Mouse (Mus musculus): ENCODE data around the gene Gng8. TPM values are rescaled to one million over a fixed set of nuclear protein-coding genes. Genes with fewer than 3 reads are reported as not detected.

Gng8 gene
- polyA plus RNA-seq, 1 experiment = not detected

- no peak overlapping the region for H3K4me3 ChIP-seq (ENCODE audit: insufficient read depth, low read length)
- no peaks in the 10 kb centered on the region; the same call in 1 of the 2 replicates for H3K4me1 ChIP-seq (ENCODE audit: control insufficient read depth, insufficient read depth, low read length)
- TF ChIP-seq POLR2A (IDR thresholded peaks at IDR 0.05; ENCODE audit: borderline replicate concordance, low read depth, low read length) (no peak), CTCF (IDR thresholded peaks at IDR 0.05; ENCODE audit: low read depth, low read length) (peak; percentile 41; the same call in 1 of the 2 replicates)
- no peak overlapping the region for H3K27ac ChIP-seq (ENCODE audit: insufficient read depth, low read depth, low read length)
Observed at GRCm38 (mm10) chr7:16930850-16931249, 39.3 kb downstream of the Gng8 start.

DNA sequence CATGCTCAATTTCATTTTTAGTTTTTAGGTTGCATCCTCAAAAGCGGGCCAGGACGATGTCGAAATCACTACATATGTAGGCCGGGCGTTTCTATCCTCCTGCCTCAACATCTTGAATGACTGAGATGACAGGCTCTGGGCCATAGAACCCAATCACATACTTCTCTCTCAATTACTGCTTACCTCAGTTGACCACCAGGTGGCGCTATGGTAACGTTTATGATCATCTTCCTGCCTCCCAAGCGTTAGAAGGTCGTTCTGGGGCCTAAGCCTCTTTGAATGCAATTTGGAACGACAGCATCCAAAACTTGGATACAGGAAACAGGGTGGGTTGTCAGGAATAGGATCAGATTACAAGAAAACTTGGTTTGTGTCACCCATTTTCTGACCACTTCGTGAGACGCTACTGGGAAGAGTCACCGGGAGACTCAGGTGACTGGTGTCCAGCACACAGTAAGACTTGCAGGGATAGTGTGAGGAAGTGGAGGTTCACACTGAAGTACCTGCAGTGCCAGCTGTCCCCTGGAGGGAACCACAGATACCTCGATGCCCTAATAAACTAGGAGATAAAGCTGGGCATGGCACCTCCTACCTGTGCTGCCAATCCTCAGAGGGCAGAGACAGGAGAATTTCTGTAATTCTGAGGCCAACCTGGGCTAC is 40.5 kb downstream of the Gng8 start:
- Histone ChIP-seq H3K27ac (ENCODE audit: insufficient read depth, low read depth, low read length) (no peak overlapping the region), H3K4me3 (ENCODE audit: insufficient read depth, low read length) (no peak overlapping the region), H3K4me1 (ENCODE audit: control insufficient read depth, insufficient read depth, low read length) (no peaks in the 10 kb centered on the region; the same call in 1 of the 2 replicates)
- TF ChIP-seq CTCF (IDR thresholded peaks at IDR 0.05; ENCODE audit: low read depth, low read length) (peak; percentile 26; the same call in 1 of the 2 replicates), POLR2A (IDR thresholded peaks at IDR 0.05; ENCODE audit: borderline replicate concordance, low read depth, low read length) (no peak)

GRCm38 (mm10) chr7:16932704-16933577 is 41.4 kb downstream of the Gng8 start:
- H3K4me1 ChIP-seq (ENCODE audit: control insufficient read depth, insufficient read depth, low read length) = no peaks in the 10 kb centered on the region; the same call in 1 of the 2 replicates
- TF ChIP-seq CTCF (IDR thresholded peaks at IDR 0.05; ENCODE audit: low read depth, low read length) (no peak), POLR2A (IDR thresholded peaks at IDR 0.05; ENCODE audit: borderline replicate concordance, low read depth, low read length) (no peak)
- no peak overlapping the region for H3K27ac ChIP-seq (ENCODE audit: insufficient read depth, low read depth, low read length)

DNA sequence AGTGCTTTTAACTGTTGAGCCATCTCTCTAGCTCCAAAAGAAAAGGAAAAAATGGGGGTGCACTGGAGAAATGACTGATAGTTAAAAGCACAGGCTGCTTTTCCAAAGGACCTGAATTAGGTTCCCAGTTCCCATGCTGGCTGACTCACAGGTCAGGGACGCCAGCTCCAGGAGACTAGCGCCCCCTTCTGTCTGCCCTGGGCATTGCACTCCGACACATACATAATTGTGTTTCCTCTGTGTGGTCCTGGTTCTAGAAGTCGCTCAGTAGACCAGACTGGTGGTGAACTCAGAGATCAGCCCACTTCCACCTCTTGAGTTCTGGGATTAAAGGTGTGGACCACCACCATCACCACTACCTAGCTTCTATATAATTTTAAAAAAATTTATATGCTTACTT is 45.7 kb downstream of the Gng8 start:
- peak; percentile 38 for TF ChIP-seq CTCF (IDR thresholded peaks at IDR 0.05; ENCODE audit: low read depth, low read length)
- TF ChIP-seq POLR2A (IDR thresholded peaks at IDR 0.05; ENCODE audit: borderline replicate concordance, low read depth, low read length) = no peak
- H3K4me1 ChIP-seq (ENCODE audit: control insufficient read depth, insufficient read depth, low read length) = no peaks in the 10 kb centered on the region
- no peak overlapping the region for H3K4me3 ChIP-seq (ENCODE audit: insufficient read depth, low read length)
- no peak overlapping the region for H3K27ac ChIP-seq (ENCODE audit: insufficient read depth, low read depth, low read length)

More at GRCm38 (mm10) chr7:16932704-16933577, 41.4 kb downstream of the Gng8 start:
- H3K4me3 ChIP-seq (ENCODE audit: insufficient read depth, low read length) = no peak overlapping the region

- Histone ChIP-seq H3K4me1 (ENCODE audit: control insufficient read depth, insufficient read depth, low read length) (no peaks in the 10 kb centered on the region), H3K4me3 (ENCODE audit: insufficient read depth, low read length) (no peak overlapping the region), H3K27ac (ENCODE audit: insufficient read depth, low read depth, low read length) (no peak overlapping the region)
- TF ChIP-seq POLR2A (IDR thresholded peaks at IDR 0.05; ENCODE audit: borderline replicate concordance, low read depth, low read length) (no peak), CTCF (IDR thresholded peaks at IDR 0.05; ENCODE audit: low read depth, low read length) (no peak)
Observed at GRCm38 (mm10) chr7:16938117-16938791, 46.7 kb downstream of the Gng8 start.

- no peak for TF ChIP-seq POLR2A (IDR thresholded peaks at IDR 0.05; ENCODE audit: borderline replicate concordance, low read depth, low read length)
- TF ChIP-seq CTCF (IDR thresholded peaks at IDR 0.05; ENCODE audit: low read depth, low read length) = no peak
- Histone ChIP-seq H3K4me1 (ENCODE audit: control insufficient read depth, insufficient read depth, low read length) (no peaks in the 10 kb centered on the region), H3K27ac (ENCODE audit: insufficient read depth, low read depth, low read length) (no peak overlapping the region), H3K4me3 (ENCODE audit: insufficient read depth, low read length) (no peak overlapping the region)
Observed at GRCm38 (mm10) chr7:16940292-16940691, 48.7 kb downstream of the Gng8 start.

GRCm38 (mm10) chr7:16942861-16943260 is 51.3 kb downstream of the Gng8 start:
- no peak overlapping the region for H3K4me3 ChIP-seq (ENCODE audit: insufficient read depth, low read length)
- no peaks in the 10 kb centered on the region for H3K4me1 ChIP-seq (ENCODE audit: control insufficient read depth, insufficient read depth, low read length)
- TF ChIP-seq CTCF (IDR thresholded peaks at IDR 0.05; ENCODE audit: low read depth, low read length) (no peak), POLR2A (IDR thresholded peaks at IDR 0.05; ENCODE audit: borderline replicate concordance, low read depth, low read length) (no peak)
- H3K27ac ChIP-seq (ENCODE audit: insufficient read depth, low read depth, low read length) = no peak overlapping the region

GRCm38 (mm10) chr7:16944061-16944807 is 52.6 kb downstream of the Gng8 start, which contains the start of gene Pnmal2:
Gene Pnmal2, plus strand, starts transcription at chr7:16944682.
- Histone ChIP-seq H3K27ac (ENCODE audit: insufficient read depth, low read depth, low read length) (no peak within 1 kb of the TSS), H3K4me1 (ENCODE audit: control insufficient read depth, insufficient read depth, low read length) (no peaks in the 10 kb centered on the region), H3K4me3 (ENCODE audit: insufficient read depth, low read length) (peak within 1 kb of the TSS; percentile 43)
- TF ChIP-seq POLR2A (IDR thresholded peaks at IDR 0.05; ENCODE audit: borderline replicate concordance, low read depth, low read length) (no peak), CTCF (IDR thresholded peaks at IDR 0.05; ENCODE audit: low read depth, low read length) (no peak)

DNA sequence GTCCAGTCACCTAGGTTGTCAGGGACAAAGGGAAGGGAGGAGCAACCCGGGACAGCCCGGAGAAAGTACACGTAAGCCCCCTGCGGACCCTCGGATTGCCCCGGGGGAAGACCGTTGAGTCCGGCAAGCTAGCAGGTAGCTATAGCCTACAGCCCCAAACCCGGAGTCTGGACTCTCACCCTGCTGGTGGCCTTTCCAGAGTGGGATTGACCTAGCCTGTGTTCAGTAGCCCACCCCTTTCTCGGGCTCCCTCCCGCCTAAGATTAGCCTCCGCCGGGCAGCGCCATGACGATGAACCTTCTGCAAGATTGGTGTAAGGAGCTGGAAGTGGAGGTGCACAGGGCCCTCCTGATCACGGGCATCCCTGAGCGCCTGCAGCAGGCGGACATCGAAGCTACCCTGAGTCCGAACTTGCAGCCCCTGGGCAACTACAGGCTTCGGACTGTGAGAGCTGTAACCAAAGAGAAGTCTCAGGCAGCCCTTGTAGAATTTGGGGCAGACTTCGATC is 53.3 kb downstream of the Gng8 start:
- Histone ChIP-seq H3K4me1 (ENCODE audit: control insufficient read depth, insufficient read depth, low read length) (no peaks in the 10 kb centered on the region), H3K4me3 (ENCODE audit: insufficient read depth, low read length) (peak overlapping the region; percentile 43), H3K27ac (ENCODE audit: insufficient read depth, low read depth, low read length) (no peak overlapping the region)
- TF ChIP-seq CTCF (IDR thresholded peaks at IDR 0.05; ENCODE audit: low read depth, low read length) (no peak), POLR2A (IDR thresholded peaks at IDR 0.05; ENCODE audit: borderline replicate concordance, low read depth, low read length) (no peak)

Other genes starting within 250 kb of the Gng8 start
- not detected in 2 replicates for gene Ceacam15, start 216.1 kb upstream of the Gng8 start, polyA plus RNA-seq (2012; ENCODE audit: insufficient read depth, insufficient read length, missing spikeins)
- gene Ceacam9, start 169.9 kb upstream of the Gng8 start, polyA plus RNA-seq (2012; ENCODE audit: insufficient read depth, insufficient read length, missing spikeins) = not detected in 2 replicates
- 286 and 287 TPM in 2 replicates for gene Ap2s1, start 153.4 kb upstream of the Gng8 start, polyA plus RNA-seq (2012; ENCODE audit: insufficient read depth, insufficient read length, missing spikeins)
- 24.9 and 25.0 TPM in 2 replicates for gene Slc1a5, start 110.4 kb upstream of the Gng8 start, polyA plus RNA-seq (2012; ENCODE audit: insufficient read depth, insufficient read length, missing spikeins)
- gene Strn4, start 75.9 kb upstream of the Gng8 start, polyA plus RNA-seq (2012; ENCODE audit: insufficient read depth, insufficient read length, missing spikeins) = 56.6 and 58.1 TPM in 2 replicates
- gene Fkrp, start 75.1 kb upstream of the Gng8 start, polyA plus RNA-seq (2012; ENCODE audit: insufficient read depth, insufficient read length, missing spikeins) = 21.9 and 25.1 TPM in 2 replicates
- 9.8 and 11.2 TPM in 2 replicates for gene Prkd2, start 48.9 kb upstream of the Gng8 start, polyA plus RNA-seq (2012; ENCODE audit: insufficient read depth, insufficient read length, missing spikeins)
- gene Dact3, start 16.5 kb upstream of the Gng8 start, polyA plus RNA-seq (2012; ENCODE audit: insufficient read depth, insufficient read length, missing spikeins) = 1.2 and 1.3 TPM in 2 replicates
- 5.5 and 5.6 TPM in 2 replicates for gene Ptgir, start 14.7 kb downstream of the Gng8 start, polyA plus RNA-seq (2012; ENCODE audit: insufficient read depth, insufficient read length, missing spikeins)
- 373 and 387 TPM in 2 replicates for gene Calm3, start 32.3 kb downstream of the Gng8 start, polyA plus RNA-seq (2012; ENCODE audit: insufficient read depth, insufficient read length, missing spikeins)
- gene Pnmal2, start 52.9 kb downstream of the Gng8 start, polyA plus RNA-seq (2012; ENCODE audit: insufficient read depth, insufficient read length, missing spikeins) = not detected in 2 replicates
- not detected in 2 replicates for gene Pnmal1, start 67.9 kb downstream of the Gng8 start, polyA plus RNA-seq (2012; ENCODE audit: insufficient read depth, insufficient read length, missing spikeins)
- 0.16 TPM in 1 of 2 replicates, not detected in the other for gene Gm42372, start 91.3 kb downstream of the Gng8 start, polyA plus RNA-seq (2012; ENCODE audit: insufficient read depth, insufficient read length, missing spikeins)
- not detected in 2 replicates for gene Ccdc8, start 100.9 kb downstream of the Gng8 start, polyA plus RNA-seq (2012; ENCODE audit: insufficient read depth, insufficient read length, missing spikeins)
- gene Ppp5c, start 136.1 kb downstream of the Gng8 start, polyA plus RNA-seq (2012; ENCODE audit: insufficient read depth, insufficient read length, missing spikeins) = 70.7 and 83.1 TPM in 2 replicates
- gene Hif3a, start 170.6 kb downstream of the Gng8 start, polyA plus RNA-seq (2012; ENCODE audit: insufficient read depth, insufficient read length, missing spikeins) = 0.27 TPM in 1 of 2 replicates, not detected in the other
- gene Psg16, start 182.3 kb downstream of the Gng8 start, polyA plus RNA-seq (2012; ENCODE audit: insufficient read depth, insufficient read length, missing spikeins) = 0.12 TPM in 1 of 2 replicates, not detected in the other

Measured in bone marrow macrophage, adult 2 months (primary cell).